Mouse (Mus musculus): ENCODE data around the gene Lcn4.
"Not testable (repeated sequence)": the region's sequence is repeated elsewhere in the genome, so short reads cannot be mapped to it uniquely, and the experiment has no call there.

Lcn4 gene

GRCm38 (mm10) chr2:26671182-26671581 lies at the start of gene Lcn4:
Gene Lcn4 (minus strand): TSS chr2:26671282.
- DNase-seq (ENCODE audit: low spot score in 2 of 2) = no peak

- no peak for DNase-seq (ENCODE audit: low spot score in 2 of 2)
These were observed 15.1 kb upstream of the Lcn4 start for GRCm38 (mm10) chr2:26686171-26686675.

- no peak for DNase-seq (ENCODE audit: low spot score in 2 of 2)
These were observed 2.3 kb downstream of the Lcn4 start for GRCm38 (mm10) chr2:26668746-26669145.

GRCm38 (mm10) chr2:26663551-26663950 lies 7.5 kb downstream of the Lcn4 start:
- not testable (repeated sequence) for DNase-seq (ENCODE audit: low spot score in 2 of 2)

- DNase-seq (ENCODE audit: low spot score in 2 of 2) = no peak
These were observed 8.0 kb downstream of the Lcn4 start for GRCm38 (mm10) chr2:26663112-26663511.

- no peak for DNase-seq (ENCODE audit: low spot score in 2 of 2)
These were observed 8.6 kb downstream of the Lcn4 start for GRCm38 (mm10) chr2:26662509-26662882.

GRCm38 (mm10) chr2:26661768-26662508 lies 9.1 kb downstream of the Lcn4 start:
- no peak for DNase-seq (ENCODE audit: low spot score in 2 of 2)

GRCm38 (mm10) chr2:26661143-26661752 lies 9.8 kb downstream of the Lcn4 start:
- DNase-seq (ENCODE audit: low spot score in 2 of 2) = no peak

GRCm38 (mm10) chr2:26657426-26657825 lies 13.7 kb downstream of the Lcn4 start:
- no peak for DNase-seq (ENCODE audit: low spot score in 2 of 2)

- DNase-seq (ENCODE audit: low spot score in 2 of 2) = no peak
These were observed 16.4 kb downstream of the Lcn4 start for GRCm38 (mm10) chr2:26654687-26655086.

GRCm38 (mm10) chr2:26646643-26647293 lies 24.3 kb downstream of the Lcn4 start:
- peak; percentile 74 to 76 for DNase-seq (ENCODE audit: low spot score in 2 of 2)

- no peak for DNase-seq (ENCODE audit: low spot score in 2 of 2)
These were observed 27.1 kb downstream of the Lcn4 start for GRCm38 (mm10) chr2:26643942-26644341.

- no peak for DNase-seq (ENCODE audit: low spot score in 2 of 2)
These were observed 30.0 kb downstream of the Lcn4 start for GRCm38 (mm10) chr2:26641006-26641647.

- peak; percentile 92 to 96 for DNase-seq (ENCODE audit: low spot score in 2 of 2)
These were observed 30.9 kb downstream of the Lcn4 start for GRCm38 (mm10) chr2:26639838-26640830.

GRCm38 (mm10) chr2:26639083-26639482 lies 32.0 kb downstream of the Lcn4 start:
- DNase-seq (ENCODE audit: low spot score in 2 of 2) = peak in 1 of 2 experiments; percentile 40

- DNase-seq (ENCODE audit: low spot score in 2 of 2) = no peak
These were observed 32.5 kb downstream of the Lcn4 start for GRCm38 (mm10) chr2:26638572-26638971.

- DNase-seq (ENCODE audit: low spot score in 2 of 2) = no peak
These were observed 33.0 kb downstream of the Lcn4 start for GRCm38 (mm10) chr2:26638039-26638438.

- DNase-seq (ENCODE audit: low spot score in 2 of 2) = no peak
These were observed 33.7 kb downstream of the Lcn4 start for GRCm38 (mm10) chr2:26637316-26637932.

- DNase-seq (ENCODE audit: low spot score in 2 of 2) = no peak
These were observed 34.8 kb downstream of the Lcn4 start for GRCm38 (mm10) chr2:26636325-26636635.

- DNase-seq (ENCODE audit: low spot score in 2 of 2) = no peak
These were observed 35.4 kb downstream of the Lcn4 start for GRCm38 (mm10) chr2:26635489-26636324.
